Mouse (Mus musculus): ENCODE results near the gene Tnfrsf11a. TPM values are rescaled to one million over a fixed set of nuclear protein-coding genes. Genes with fewer than 3 reads are reported as not detected.
"Not testable (repeated sequence)": the region's sequence is repeated elsewhere in the genome, so short reads cannot be mapped to it uniquely, and the experiment has no call there.

The Tnfrsf11a gene
- polyA plus RNA-seq, 1 experiment from 2014 or later = 0.90 TPM

DNA sequence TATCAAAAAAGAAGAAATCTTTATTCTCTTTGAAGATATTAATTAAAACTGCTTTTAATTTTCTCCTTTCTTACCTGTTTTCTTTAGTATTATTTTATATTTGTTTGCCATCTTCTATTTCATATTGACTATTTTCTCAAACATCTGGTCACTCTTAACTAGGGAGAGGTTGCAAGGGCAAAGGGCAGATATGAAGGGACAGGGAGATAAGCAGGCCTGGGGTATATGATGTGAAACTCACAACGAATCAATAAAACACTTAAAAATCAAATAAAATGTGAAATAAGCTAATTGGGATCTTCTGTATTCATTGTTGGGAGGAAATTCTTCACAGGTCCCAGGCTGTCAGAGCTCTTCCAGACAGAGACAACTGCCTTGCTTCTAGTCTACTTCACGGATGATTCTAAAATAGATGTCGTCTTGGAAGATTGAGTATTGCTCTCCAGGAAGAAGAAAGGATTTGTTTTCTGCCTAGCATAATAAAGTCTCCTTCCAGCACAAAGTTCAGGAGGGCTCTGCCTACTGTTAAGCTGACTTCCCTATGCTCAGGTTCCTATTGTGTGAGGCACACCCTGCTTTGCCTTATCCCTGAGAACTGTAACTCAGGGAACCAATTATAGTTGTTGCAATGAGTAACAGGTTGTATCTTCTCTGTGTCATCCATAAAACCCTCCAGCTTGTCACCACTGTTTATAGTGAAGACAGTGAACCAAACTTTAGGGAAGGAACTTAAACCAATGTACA, 20.9 kb upstream of the Tnfrsf11a start:
- Histone ChIP-seq H3K9ac (no peak overlapping the region), H3K27ac (no peak overlapping the region), H3K27me3 (no peaks in the 10 kb centered on the region), H3K4me3 (no peak overlapping the region), H3K4me1 (no peaks in the 10 kb centered on the region), H3K9me3 (peaks cover 10% of the 10 kb centered on the region), H3K4me2 (replicated peaks) (no peak overlapping the region), H3K36me3 (no peaks in the 10 kb centered on the region)
- ATAC-seq (ENCODE audit: insufficient number of reproducible peaks, insufficient read depth, low FRiP score, low TSS enrichment) = no peak
- WGBS = 85% methylated on average over 3 of the region's 3 CpGs

DNA sequence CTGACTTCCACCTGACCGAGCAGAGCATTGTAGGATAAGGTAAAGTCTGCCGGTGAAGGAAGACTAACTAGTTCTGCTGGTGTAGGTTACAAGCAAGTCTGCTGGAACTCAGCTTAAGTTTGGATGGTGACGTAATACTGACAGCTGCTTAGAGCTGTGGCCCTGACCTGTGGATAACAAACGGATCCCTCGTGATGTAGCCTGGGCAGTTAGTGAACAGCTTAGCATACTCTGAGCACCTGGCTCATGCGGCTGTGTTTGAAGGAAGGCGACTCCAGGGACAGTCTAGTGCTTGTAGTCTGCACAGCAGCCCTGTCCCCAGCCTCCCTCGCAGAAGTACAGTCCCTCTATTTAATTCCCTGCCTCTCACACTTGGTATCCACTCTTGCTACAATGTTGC, 14.9 kb upstream of the Tnfrsf11a start:
- H3K4me3 ChIP-seq = no peak overlapping the region
- no peaks in the 10 kb centered on the region for H3K36me3 ChIP-seq
- no peak overlapping the region for H3K9ac ChIP-seq
- H3K27me3 ChIP-seq = no peaks in the 10 kb centered on the region
- no peaks in the 10 kb centered on the region for H3K4me1 ChIP-seq
- 68% methylated on average over 8 of the region's 8 CpGs for WGBS
- no peak for ATAC-seq (ENCODE audit: insufficient number of reproducible peaks, insufficient read depth, low FRiP score, low TSS enrichment)
- peaks cover 10% of the 10 kb centered on the region for H3K9me3 ChIP-seq
- H3K27ac ChIP-seq = no peak overlapping the region
- no peak overlapping the region for H3K4me2 ChIP-seq (replicated peaks)

DNA sequence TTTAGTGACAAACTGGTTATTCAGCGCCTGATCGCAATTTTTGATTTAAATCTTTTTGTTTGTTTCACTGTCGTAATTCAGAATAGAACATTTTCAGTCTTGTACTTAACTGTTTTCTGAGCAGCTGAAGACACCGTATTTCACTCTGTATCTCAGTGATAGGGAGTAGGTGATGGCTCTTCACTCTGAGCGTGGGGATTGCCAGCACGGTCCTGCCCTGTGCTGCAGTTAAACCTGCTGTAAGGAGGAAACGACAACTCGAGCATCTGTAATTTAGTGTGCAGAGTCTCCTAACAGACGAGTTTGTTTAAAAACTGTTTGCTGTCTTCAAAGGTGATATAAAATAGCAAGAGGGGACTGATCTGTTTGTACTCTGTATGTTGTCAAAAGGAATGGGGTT, 14.4 kb upstream of the Tnfrsf11a start:
- H3K27me3 ChIP-seq; H3K4me2 ChIP-seq (replicated peaks); H3K4me1 ChIP-seq; H3K9me3 ChIP-seq; H3K4me3 ChIP-seq; H3K36me3 ChIP-seq; H3K9ac ChIP-seq; ATAC-seq (ENCODE audit: insufficient number of reproducible peaks, insufficient read depth, low FRiP score, low TSS enrichment); H3K27ac ChIP-seq: not testable (repeated sequence)
- WGBS = 85% methylated on average over 9 of the region's 9 CpGs

DNA sequence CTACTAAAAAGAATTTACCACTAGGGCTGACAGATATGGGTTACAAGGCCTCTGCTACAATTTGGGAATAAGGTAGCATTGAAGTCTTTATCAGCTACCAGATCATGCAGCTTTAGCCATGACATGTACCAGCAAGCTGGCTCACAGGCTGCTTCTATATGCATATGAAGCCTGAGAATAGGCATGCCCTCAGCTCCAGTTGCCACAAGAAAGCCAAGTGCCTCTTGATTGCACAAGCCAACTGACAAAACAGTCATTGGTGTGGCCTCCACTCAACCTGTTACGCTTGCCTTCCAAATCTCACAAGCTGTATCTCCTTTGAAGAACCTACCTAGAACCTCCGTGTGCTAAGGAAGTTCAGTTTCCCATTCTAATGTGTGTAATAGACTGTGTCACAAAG, 12.1 kb upstream of the Tnfrsf11a start:
- no peak for ATAC-seq (ENCODE audit: insufficient number of reproducible peaks, insufficient read depth, low FRiP score, low TSS enrichment)
- 87% methylated on average over 2 of the region's 2 CpGs for WGBS

DNA sequence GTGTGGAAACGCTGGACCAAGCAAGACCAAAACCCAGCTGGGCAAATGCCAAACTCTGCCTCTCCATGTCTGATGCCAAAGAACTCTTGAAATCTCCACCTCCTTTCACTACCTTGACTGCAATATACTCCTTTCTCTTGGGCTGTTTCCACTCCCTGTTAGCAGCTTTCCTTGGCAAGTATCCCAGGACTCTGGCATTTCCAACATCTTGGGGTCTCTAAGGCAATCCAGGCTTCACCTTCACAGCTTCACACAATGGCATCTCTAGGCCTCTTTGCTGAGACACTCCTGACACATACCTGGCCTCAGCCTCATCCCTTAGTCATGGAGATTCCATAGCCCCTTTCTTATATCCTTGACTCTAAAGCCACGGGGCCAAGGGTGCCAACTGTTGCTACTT, 9.8 kb upstream of the Tnfrsf11a start:
- Histone ChIP-seq H3K9ac (no peak overlapping the region), H3K36me3 (no peaks in the 10 kb centered on the region), H3K4me1 (no peaks in the 10 kb centered on the region), H3K4me3 (no peak overlapping the region), H3K9me3 (no peaks in the 10 kb centered on the region), H3K27me3 (no peaks in the 10 kb centered on the region), H3K27ac (no peak overlapping the region), H3K4me2 (replicated peaks) (no peak overlapping the region)
- ATAC-seq (ENCODE audit: insufficient number of reproducible peaks, insufficient read depth, low FRiP score, low TSS enrichment) = no peak
- WGBS = 84% methylated on average over 2 of the region's 2 CpGs

More for the DNA sequence above, 12.1 kb upstream of the Tnfrsf11a start:
- Histone ChIP-seq H3K9ac (no peak overlapping the region), H3K9me3 (peaks cover under 1% of the 10 kb centered on the region), H3K27ac (no peak overlapping the region), H3K4me2 (replicated peaks) (no peak overlapping the region), H3K4me1 (no peaks in the 10 kb centered on the region), H3K4me3 (no peak overlapping the region), H3K36me3 (no peaks in the 10 kb centered on the region), H3K27me3 (no peaks in the 10 kb centered on the region)

DNA sequence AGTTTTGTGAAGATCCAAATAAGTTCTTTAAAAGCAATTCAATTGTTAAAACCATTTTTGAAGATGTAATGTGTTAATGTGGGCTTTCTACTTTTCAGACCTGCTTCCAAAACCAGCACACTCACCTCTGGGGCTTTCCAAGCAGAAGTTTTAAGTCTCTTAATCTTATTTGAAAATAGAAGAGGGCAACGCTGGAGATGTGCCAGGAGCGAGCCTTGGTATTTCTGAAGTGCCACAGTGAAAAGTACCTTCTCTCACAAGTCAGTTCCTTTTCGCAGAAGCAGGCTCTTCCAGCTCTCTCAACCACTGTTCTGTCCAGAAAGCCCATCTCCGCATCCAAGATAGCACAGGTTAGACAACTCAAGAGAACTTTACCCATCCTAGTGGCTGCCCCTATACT, 4.1 kb upstream of the Tnfrsf11a start:
- Histone ChIP-seq H3K4me2 (replicated peaks) (no peak overlapping the region), H3K27me3 (peaks cover 35% of the 10 kb centered on the region), H3K4me3 (no peak overlapping the region), H3K36me3 (no peaks in the 10 kb centered on the region), H3K27ac (no peak overlapping the region), H3K9me3 (no peaks in the 10 kb centered on the region), H3K4me1 (peaks cover 4% of the 10 kb centered on the region; the same call in 1 of the 2 replicates), H3K9ac (no peak overlapping the region)
- 92% methylated on average over 4 of the region's 4 CpGs for WGBS
- ATAC-seq (ENCODE audit: insufficient number of reproducible peaks, insufficient read depth, low FRiP score, low TSS enrichment) = no peak

DNA sequence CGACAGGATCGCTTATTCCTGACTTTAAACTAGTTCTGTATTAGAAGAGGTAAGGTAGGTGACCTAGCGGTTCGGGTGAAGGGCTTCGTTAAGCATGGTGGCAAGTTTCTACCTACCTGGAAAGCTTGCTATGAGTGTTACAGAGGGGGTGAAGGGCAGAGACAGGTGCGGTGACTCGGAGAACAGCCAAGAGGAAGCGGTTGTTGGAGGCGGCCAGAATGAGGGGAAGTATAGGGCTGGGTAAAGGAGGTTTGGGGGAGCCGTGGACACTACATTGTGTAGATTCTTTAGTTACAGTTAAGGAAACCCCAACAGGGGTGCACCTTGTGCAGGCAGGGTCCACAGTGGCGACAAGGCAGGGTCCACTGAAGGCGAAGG, 450 bp upstream of the Tnfrsf11a start:
- no peak overlapping the region for H3K27ac ChIP-seq
- H3K9me3 ChIP-seq = no peaks in the 10 kb centered on the region
- H3K4me2 ChIP-seq (replicated peaks) = peak overlapping the region; percentile 93
- peaks cover 4% of the 10 kb centered on the region; the same call in 1 of the 2 replicates for H3K4me1 ChIP-seq
- ATAC-seq (ENCODE audit: insufficient number of reproducible peaks, insufficient read depth, low FRiP score, low TSS enrichment) = no peak
- H3K4me3 ChIP-seq = peak overlapping the region; percentile 51
- 32% methylated on average over 12 of the region's 12 CpGs for WGBS
- no peaks in the 10 kb centered on the region for H3K36me3 ChIP-seq
- no peak overlapping the region for H3K9ac ChIP-seq
- H3K27me3 ChIP-seq = peaks cover 47% of the 10 kb centered on the region

DNA sequence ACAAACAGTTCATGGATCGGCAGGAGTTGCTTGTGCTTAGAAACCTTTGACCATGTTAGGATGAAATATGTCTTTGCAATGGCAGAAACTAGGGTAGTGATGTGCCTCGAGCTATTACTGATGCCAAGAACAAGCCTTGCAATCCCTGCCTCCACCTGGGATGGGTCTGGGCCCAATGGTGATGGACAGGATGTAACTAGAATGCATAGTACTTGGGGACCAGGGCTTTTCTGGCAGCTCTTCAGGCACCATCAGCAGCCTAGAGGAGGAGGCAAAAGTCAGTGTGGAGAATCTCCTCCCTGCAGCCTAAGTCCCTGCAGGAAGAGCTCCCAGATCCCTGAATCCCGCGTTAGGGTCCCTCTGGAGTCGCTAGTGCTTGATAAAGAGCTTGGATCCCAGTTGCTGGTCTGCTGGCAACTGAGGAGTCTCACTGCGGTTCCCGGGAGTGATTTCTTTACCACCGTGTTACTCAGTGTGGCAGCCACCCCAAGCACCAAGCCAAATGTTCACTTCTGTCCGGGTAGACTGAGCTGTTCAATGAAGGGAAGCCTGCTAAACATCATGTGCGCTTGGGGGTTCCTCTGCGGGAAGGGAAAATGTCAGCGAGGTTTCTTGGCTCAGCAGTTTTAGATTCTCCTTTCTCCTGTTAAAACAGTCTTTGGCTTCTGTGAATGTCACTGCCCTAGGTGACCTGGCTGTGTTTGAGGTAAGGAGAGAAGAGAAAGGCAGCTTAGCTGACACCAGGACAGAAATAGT, 1.1 kb downstream of the Tnfrsf11a start:
- Histone ChIP-seq H3K27ac (no peak overlapping the region), H3K36me3 (no peaks in the 10 kb centered on the region), H3K9me3 (no peaks in the 10 kb centered on the region), H3K27me3 (peaks cover 47% of the 10 kb centered on the region), H3K9ac (no peak overlapping the region), H3K4me3 (peak overlapping the region; percentile 51; the same call in 1 of the 2 replicates), H3K4me1 (peaks cover 4% of the 10 kb centered on the region; the same call in 1 of the 2 replicates), H3K4me2 (replicated peaks) (peak overlapping the region; percentile 93)
- 45% methylated on average over 12 of the region's 12 CpGs for WGBS
- no peak for ATAC-seq (ENCODE audit: insufficient number of reproducible peaks, insufficient read depth, low FRiP score, low TSS enrichment)

DNA sequence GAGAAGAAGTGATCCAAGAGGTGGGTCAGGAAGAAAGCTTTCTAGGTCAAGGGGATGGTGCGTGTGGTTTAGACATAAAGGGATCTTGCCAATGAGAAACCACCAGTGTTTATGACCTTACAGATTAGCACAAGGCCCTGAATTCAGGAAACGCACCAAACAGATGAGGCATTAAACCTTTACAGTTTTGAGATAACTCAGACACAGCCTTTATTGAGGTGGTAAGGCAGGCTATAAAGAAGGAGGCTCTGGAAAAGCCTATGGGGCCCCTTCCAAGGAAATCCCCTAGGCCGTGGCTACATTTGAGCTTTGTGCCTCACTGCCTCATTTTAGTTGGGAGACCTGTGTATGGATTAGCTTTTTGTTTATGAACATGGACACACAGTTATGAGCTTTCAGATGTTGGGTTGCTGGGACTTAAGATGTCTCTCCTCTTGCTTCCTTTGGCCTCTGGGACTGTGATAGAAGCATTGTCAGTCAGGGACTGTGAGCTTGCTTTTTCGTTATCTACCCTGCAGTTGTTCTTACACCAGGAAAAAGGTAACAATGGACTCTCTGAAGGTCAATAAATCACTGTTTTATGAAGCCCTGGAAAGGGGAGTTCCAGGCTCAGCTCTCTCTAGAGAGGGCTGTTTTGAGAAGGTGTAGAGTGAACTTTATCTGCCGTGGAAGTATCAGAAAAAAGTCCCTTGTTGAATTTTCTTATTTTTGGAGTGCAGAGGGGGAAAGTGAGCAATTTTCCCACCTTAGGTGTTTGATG, 3.9 kb downstream of the Tnfrsf11a start:
- H3K27ac ChIP-seq = no peak overlapping the region
- H3K27me3 ChIP-seq = peaks cover 31% of the 10 kb centered on the region
- H3K4me2 ChIP-seq (replicated peaks) = no peak overlapping the region
- WGBS = 75% methylated on average over 5 of the region's 5 CpGs
- H3K36me3 ChIP-seq = no peaks in the 10 kb centered on the region
- no peaks in the 10 kb centered on the region for H3K9me3 ChIP-seq
- H3K9ac ChIP-seq = no peak overlapping the region
- no peak overlapping the region for H3K4me3 ChIP-seq
- peaks cover 4% of the 10 kb centered on the region; the same call in 1 of the 2 replicates for H3K4me1 ChIP-seq
- no peak for ATAC-seq (ENCODE audit: insufficient number of reproducible peaks, insufficient read depth, low FRiP score, low TSS enrichment)

DNA sequence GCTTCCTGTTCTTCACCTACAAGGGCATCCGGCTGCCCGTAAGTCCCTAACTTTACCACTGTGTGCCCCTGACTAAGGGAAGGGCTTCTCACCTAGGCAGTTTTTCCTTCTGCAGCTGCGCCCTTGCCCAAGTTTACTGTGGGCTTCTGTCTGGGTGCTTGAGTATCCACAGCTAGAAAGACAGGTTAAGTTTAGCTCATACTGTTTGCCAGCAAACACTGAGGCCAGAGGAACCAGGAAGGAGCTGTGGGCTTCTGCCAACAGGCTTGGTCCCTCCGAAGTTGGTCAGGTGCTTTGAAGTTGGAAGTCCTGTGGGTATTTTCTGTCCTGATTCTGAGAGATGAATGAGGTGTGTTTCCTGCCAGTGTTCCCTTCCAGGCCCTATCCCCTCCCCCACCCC, 4.6 kb downstream of the Tnfrsf11a start:
- 80% methylated on average over 4 of the region's 4 CpGs for WGBS
- no peak overlapping the region for H3K4me2 ChIP-seq (replicated peaks)
- H3K4me3 ChIP-seq = no peak overlapping the region

DNA sequence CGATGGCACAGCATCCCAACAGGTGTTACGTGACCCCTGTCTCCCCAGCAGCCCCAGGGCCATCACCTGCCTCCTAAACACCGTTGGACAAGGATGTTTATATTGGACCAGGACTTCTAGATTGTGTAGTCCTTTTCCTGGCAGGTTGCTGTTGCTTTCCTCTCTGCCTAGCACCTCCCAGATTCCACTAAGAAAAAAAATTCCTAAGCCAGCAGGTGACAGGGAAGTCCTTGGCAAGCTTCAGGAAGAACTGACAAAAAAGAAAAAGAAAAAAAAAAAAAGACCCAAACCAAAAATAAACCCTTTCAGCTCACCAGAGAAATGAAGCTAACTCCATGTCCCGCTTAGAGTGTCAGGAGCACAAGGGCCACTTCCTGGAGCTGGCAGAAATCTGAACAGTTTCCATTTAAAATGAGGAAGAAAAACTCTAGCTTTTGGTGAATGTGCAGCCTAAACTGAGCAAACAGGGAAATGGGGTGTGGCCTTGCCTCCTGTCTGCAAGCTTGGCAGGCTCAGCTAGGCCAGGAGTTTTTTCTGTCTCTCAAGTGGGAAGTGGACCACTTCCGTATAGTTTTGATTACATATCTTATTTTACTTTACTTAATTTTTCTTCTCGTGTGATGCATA, 6.3 kb downstream of the Tnfrsf11a start:
- no peaks in the 10 kb centered on the region for H3K4me1 ChIP-seq
- H3K36me3 ChIP-seq = no peaks in the 10 kb centered on the region
- no peak overlapping the region for H3K4me3 ChIP-seq
- H3K9me3 ChIP-seq = no peaks in the 10 kb centered on the region
- H3K27me3 ChIP-seq = peaks cover 7% of the 10 kb centered on the region
- H3K4me2 ChIP-seq (replicated peaks) = no peak overlapping the region
- no peak for ATAC-seq (ENCODE audit: insufficient number of reproducible peaks, insufficient read depth, low FRiP score, low TSS enrichment)
- H3K9ac ChIP-seq = no peak overlapping the region
- no peak overlapping the region for H3K27ac ChIP-seq
- WGBS = 73% methylated on average over 6 of the region's 6 CpGs

More for the DNA sequence above, 4.6 kb downstream of the Tnfrsf11a start:
- no peak overlapping the region for H3K9ac ChIP-seq
- H3K4me1 ChIP-seq = peaks cover 4% of the 10 kb centered on the region; the same call in 1 of the 2 replicates
- peaks cover 24% of the 10 kb centered on the region for H3K27me3 ChIP-seq
- no peak for ATAC-seq (ENCODE audit: insufficient number of reproducible peaks, insufficient read depth, low FRiP score, low TSS enrichment)
- no peaks in the 10 kb centered on the region for H3K9me3 ChIP-seq
- H3K36me3 ChIP-seq = no peaks in the 10 kb centered on the region
- no peak overlapping the region for H3K27ac ChIP-seq

Data from embryonic facial prominence, embryonic 12.5 days (tissue).